Mouse (Mus musculus) testis, adult 2 months (tissue): Measurements from ENCODE around the gene Armc9.

Experiments used
- CTCF ChIP-seq: fragments of 200-500 bp; IDR thresholded peaks from 2 replicates; pipeline ENCODE4 v1.5.1; 2012; ENCODE audit warnings: low read depth, mild to moderate bottlenecking, inconsistent platforms, low read length, moderate library complexity; ENCODE audit not compliant: control insufficient read depth, insufficient read depth, insufficient replicate concordance
- POLR2A ChIP-seq: fragments of 200-500 bp; IDR thresholded peaks from 2 replicates; pipeline ENCODE4 v1.6.1; 2012; ENCODE audit warnings: low read depth, mild to moderate bottlenecking, inconsistent platforms, low read length, moderate library complexity; ENCODE audit not compliant: control insufficient read depth

DNA sequence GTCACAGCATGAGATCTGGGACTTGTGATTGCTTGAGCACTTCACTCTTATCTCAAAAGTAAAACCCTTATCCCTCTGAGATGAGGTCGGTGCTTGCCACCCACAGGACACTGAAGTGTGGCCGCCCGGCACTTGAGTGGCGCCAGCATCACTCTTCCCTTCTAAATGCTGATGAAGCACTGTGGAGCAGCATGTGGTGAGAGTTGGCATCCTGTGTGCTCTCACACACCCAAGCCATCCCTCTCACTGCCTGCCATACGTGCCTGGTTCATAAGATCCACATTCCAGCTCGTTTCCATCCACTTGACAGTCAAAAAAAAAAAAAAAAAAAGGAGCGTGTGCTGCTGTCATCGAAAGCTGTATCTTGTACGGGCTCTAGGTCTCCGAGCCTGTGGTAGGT is 80.5 kb downstream of the Armc9 start:
- no peak for TF ChIP-seq CTCF
- TF ChIP-seq POLR2A: no peak
